Mouse (Mus musculus): ENCODE results near the gene Myh6. TPM values are rescaled to one million over a fixed set of nuclear protein-coding genes. Genes with fewer than 3 reads are reported as not detected.
"Not testable (repeated sequence)": the region's sequence is repeated elsewhere in the genome, so short reads cannot be mapped to it uniquely, and the experiment has no call there.

The Myh6 gene
- polyA plus RNA-seq, 1 experiment = not detected

DNA sequence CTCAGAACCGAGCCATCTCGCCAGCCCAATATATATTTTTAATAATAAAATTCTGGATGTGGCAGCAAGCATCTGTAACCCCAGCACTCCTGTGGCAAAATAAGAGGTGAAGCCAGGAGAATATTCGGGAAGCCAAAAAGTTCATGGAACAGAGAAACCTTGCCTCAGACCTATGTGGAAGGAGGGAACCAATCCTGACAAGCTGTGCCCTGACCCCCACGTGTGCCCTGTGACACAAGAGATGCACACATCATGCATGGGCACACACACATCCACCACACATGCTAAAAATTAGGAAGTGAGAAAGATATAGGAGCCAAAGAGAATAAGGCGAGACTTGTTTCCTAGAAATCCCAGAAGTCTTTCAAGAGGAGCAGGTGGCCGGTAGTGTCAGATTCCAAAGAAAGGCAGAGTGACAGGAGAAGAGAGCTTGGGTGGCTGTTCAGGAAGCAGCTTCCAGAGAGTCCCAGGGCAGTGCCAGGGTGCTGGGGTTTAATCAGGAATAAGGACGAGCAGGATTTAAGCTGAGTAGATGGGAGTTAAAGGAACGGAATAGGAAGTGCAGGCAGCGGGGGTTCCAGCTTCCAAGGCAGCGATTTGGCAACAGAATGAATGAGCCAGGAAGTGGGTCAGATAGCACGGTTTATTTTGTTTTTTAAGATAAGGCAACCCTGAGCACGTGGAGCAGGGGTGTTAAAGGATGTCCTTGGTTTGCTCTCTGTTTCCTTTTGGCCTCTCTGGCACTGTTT is 35.4 kb upstream of the Myh6 start:
- no peak overlapping the region for H3K27ac ChIP-seq (ENCODE audit: insufficient read depth, low read depth, low read length)
- no peaks in the 10 kb centered on the region for H3K36me3 ChIP-seq (ENCODE audit: control insufficient read depth, insufficient read depth, low read length)
- no peak for TF ChIP-seq CTCF (IDR thresholded peaks at IDR 0.05; ENCODE audit: extremely low read depth, insufficient read length, insufficient replicate concordance, low read depth, low read length)
- H3K4me1 ChIP-seq (ENCODE audit: control insufficient read depth, insufficient read depth, insufficient read length, low read length) = no peaks in the 10 kb centered on the region
- H3K27me3 ChIP-seq (ENCODE audit: control insufficient read depth, insufficient read depth, low read length) = no peaks in the 10 kb centered on the region
- 34% methylated on average over 12 of the region's 12 CpGs for WGBS
- no peak overlapping the region for H3K4me3 ChIP-seq (ENCODE audit: low read depth, low read length)

DNA sequence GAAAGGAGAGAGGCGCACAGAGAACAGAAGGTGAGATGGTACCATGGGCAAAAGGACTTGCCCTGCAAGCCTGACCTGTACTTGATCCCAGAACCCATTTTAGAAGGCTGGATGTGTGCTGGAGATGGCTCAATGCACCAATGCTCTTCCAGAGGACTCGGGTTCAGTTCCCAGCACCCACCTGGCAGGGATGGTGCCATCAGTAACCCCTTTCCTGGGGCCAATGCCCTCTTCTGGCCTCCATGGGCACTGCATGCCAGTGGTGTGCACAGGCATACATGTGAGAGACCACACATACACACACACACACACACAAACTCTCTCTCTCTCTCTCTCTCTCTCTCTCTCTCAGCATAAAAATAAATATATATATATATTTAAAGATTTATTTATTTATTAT is 34.7 kb upstream of the Myh6 start:
- no peaks in the 10 kb centered on the region for H3K4me1 ChIP-seq (ENCODE audit: control insufficient read depth, insufficient read depth, insufficient read length, low read length)
- no peak overlapping the region for H3K27ac ChIP-seq (ENCODE audit: insufficient read depth, low read depth, low read length)
- WGBS = 100% methylated on average over 2 of the region's 2 CpGs
- H3K4me3 ChIP-seq (ENCODE audit: low read depth, low read length) = no peak overlapping the region
- H3K27me3 ChIP-seq (ENCODE audit: control insufficient read depth, insufficient read depth, low read length) = no peaks in the 10 kb centered on the region
- TF ChIP-seq POLR2A (IDR thresholded peaks at IDR 0.05; ENCODE audit: low read depth, low read length) (no peak), CTCF (IDR thresholded peaks at IDR 0.05; ENCODE audit: extremely low read depth, insufficient read length, insufficient replicate concordance, low read depth, low read length) (no peak)
- no peaks in the 10 kb centered on the region for H3K36me3 ChIP-seq (ENCODE audit: control insufficient read depth, insufficient read depth, low read length)

DNA sequence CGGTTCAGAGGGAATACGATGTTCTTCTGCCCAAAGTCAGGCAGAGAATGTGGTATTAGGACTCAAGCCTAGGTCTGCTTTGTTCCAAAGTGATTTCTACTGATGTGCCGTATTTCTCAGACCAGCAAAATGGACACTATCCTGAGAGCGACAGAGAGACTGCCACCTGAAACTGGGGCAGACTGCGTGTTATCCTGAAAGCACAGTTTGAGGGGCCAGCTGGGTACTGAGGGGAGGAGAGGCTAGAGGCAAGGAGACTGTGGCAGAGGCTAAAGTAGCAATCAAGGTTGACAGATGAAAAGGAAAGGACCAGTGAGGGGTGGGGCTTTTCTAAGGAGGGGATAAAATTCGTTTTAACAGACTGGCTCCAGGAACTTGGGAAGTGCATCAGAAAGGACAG is 34.1 kb upstream of the Myh6 start:
- no peaks in the 10 kb centered on the region for H3K4me1 ChIP-seq (ENCODE audit: control insufficient read depth, insufficient read depth, insufficient read length, low read length)
- no peaks in the 10 kb centered on the region for H3K36me3 ChIP-seq (ENCODE audit: control insufficient read depth, insufficient read depth, low read length)
- no peak overlapping the region for H3K27ac ChIP-seq (ENCODE audit: insufficient read depth, low read depth, low read length)
- TF ChIP-seq POLR2A (IDR thresholded peaks at IDR 0.05; ENCODE audit: low read depth, low read length) (no peak), CTCF (IDR thresholded peaks at IDR 0.05; ENCODE audit: extremely low read depth, insufficient read length, insufficient replicate concordance, low read depth, low read length) (no peak)
- 82% methylated on average over 6 of the region's 6 CpGs for WGBS
- H3K4me3 ChIP-seq (ENCODE audit: low read depth, low read length) = no peak overlapping the region
- H3K27me3 ChIP-seq (ENCODE audit: control insufficient read depth, insufficient read depth, low read length) = no peaks in the 10 kb centered on the region

DNA sequence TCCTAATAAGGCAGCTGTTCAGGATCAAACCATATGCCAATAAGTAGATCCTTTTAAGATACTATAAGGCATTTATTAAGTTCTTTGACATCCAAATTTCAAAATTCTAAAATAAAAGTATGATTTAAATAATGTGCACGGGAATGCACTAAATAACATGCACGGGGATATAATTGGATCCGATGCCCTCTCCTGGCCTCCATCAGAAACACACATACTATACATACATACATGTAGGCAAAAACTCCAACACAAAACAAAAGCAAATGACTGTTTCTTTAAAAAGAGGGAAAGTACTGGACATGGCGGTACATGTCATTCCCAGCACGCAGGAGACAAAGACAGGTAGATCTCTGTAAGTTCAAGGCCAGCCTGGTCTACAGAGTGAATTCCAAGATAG is 33.1 kb upstream of the Myh6 start:
- H3K27me3 ChIP-seq (ENCODE audit: control insufficient read depth, insufficient read depth, low read length); H3K4me3 ChIP-seq (ENCODE audit: low read depth, low read length); H3K36me3 ChIP-seq (ENCODE audit: control insufficient read depth, insufficient read depth, low read length); H3K4me1 ChIP-seq (ENCODE audit: control insufficient read depth, insufficient read depth, insufficient read length, low read length); H3K27ac ChIP-seq (ENCODE audit: insufficient read depth, low read depth, low read length): not testable (repeated sequence)
- 70% methylated on average over 5 of the region's 5 CpGs for whole genome bisulfite sequencing

DNA sequence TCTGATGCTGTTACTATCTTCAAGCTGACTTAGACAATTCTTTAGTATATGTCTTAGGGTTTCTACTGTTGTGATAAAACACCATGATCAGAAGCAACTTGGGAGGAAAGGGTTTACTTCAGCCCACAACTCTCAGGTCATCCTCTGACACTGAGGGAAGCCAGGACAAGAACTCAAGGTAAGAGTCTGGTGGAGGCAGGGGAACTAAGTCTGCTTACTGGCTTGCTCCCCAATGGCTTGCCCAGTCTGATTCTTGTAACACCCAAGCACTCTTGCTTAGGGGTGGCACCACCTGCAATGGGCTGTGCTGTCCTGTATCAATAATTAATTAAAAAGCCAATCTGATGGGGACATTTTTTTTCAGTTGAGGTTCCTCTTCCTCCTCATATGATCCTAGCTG is 32.0 kb upstream of the Myh6 start:
- no peak for TF ChIP-seq CTCF (IDR thresholded peaks at IDR 0.05; ENCODE audit: extremely low read depth, insufficient read length, insufficient replicate concordance, low read depth, low read length)
- TF ChIP-seq POLR2A (IDR thresholded peaks at IDR 0.05; ENCODE audit: low read depth, low read length) = no peak
- no peak overlapping the region for H3K27ac ChIP-seq (ENCODE audit: insufficient read depth, low read depth, low read length)
- H3K27me3 ChIP-seq (ENCODE audit: control insufficient read depth, insufficient read depth, low read length) = no peaks in the 10 kb centered on the region
- no peak overlapping the region for H3K4me3 ChIP-seq (ENCODE audit: low read depth, low read length)
- no peaks in the 10 kb centered on the region for H3K36me3 ChIP-seq (ENCODE audit: control insufficient read depth, insufficient read depth, low read length)
- H3K4me1 ChIP-seq (ENCODE audit: control insufficient read depth, insufficient read depth, insufficient read length, low read length) = no peaks in the 10 kb centered on the region

DNA sequence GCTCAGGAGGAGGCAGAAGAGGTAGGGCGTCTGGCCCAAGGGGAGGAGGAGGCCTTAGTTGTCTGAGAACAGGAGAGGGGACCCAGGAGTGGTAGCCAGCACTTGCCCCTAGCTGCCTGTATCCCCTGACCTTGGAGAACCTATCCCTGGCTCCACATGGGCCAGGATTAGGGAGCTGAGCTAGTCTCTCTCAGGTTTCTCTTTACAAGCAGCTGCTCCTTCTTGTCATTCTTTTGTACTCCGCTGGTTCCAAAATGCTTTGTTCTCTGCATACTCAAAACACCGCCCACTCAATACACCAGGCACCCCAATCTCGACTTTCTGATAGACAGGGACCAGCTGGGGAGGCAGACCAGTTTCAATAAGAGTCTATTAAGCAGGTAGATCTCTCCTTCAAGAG is 30.6 kb upstream of the Myh6 start:
- Histone ChIP-seq H3K27me3 (ENCODE audit: control insufficient read depth, insufficient read depth, low read length) (no peaks in the 10 kb centered on the region), H3K36me3 (ENCODE audit: control insufficient read depth, insufficient read depth, low read length) (no peaks in the 10 kb centered on the region), H3K27ac (ENCODE audit: insufficient read depth, low read depth, low read length) (no peak overlapping the region), H3K4me3 (ENCODE audit: low read depth, low read length) (no peak overlapping the region), H3K4me1 (ENCODE audit: control insufficient read depth, insufficient read depth, insufficient read length, low read length) (no peaks in the 10 kb centered on the region)
- 67% methylated on average over 4 of the region's 4 CpGs for WGBS
- no peak for TF ChIP-seq POLR2A (IDR thresholded peaks at IDR 0.05; ENCODE audit: low read depth, low read length)

DNA sequence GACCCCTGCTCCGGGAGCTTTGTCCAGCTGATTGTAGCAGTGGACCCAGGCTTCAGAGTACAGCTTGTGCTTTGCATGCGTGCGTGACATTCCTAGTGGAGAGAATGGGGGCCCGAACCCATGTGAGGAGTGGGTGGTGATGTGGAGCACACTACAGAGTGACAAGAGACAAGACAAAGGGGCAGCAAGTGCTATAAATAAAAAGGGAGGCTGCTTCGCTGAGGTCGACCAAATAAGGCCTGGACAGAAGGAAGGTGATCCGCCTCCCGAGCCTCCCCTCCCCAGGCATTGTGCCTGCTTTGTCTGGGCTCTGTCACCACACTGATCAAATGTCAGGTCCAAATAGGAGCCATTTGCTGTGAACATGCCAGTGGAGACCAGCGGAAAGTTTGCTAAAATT is 30.1 kb upstream of the Myh6 start:
- no peaks in the 10 kb centered on the region for H3K36me3 ChIP-seq (ENCODE audit: control insufficient read depth, insufficient read depth, low read length)
- H3K4me1 ChIP-seq (ENCODE audit: control insufficient read depth, insufficient read depth, insufficient read length, low read length) = no peaks in the 10 kb centered on the region
- TF ChIP-seq POLR2A (IDR thresholded peaks at IDR 0.05; ENCODE audit: low read depth, low read length) (no peak), CTCF (IDR thresholded peaks at IDR 0.05; ENCODE audit: extremely low read depth, insufficient read length, insufficient replicate concordance, low read depth, low read length) (no peak)
- H3K4me3 ChIP-seq (ENCODE audit: low read depth, low read length) = no peak overlapping the region
- H3K27ac ChIP-seq (ENCODE audit: insufficient read depth, low read depth, low read length) = no peak overlapping the region
- H3K27me3 ChIP-seq (ENCODE audit: control insufficient read depth, insufficient read depth, low read length) = no peaks in the 10 kb centered on the region
- 82% methylated on average over 9 of the region's 9 CpGs for WGBS

Data from small intestine, adult 2 months (tissue).